Mouse (Mus musculus): Measurements from ENCODE around the gene Kcnc4.

- TF ChIP-seq POLR2A (IDR thresholded peaks at IDR 0.05; ENCODE audit: borderline replicate concordance, control insufficient read depth, low read depth, low read length) = no peak
- TF ChIP-seq CTCF (IDR thresholded peaks at IDR 0.05; ENCODE audit: control insufficient read depth, insufficient read depth, low read length) = no peak
Observed at GRCm38 (mm10) chr3:107420156-107420555, 39.2 kb downstream of the Kcnc4 start.

All from bone marrow, adult 2 months (tissue).